Mouse (Mus musculus): ENCODE results near the gene Rnh1.

Gene Rnh1

DNA sequence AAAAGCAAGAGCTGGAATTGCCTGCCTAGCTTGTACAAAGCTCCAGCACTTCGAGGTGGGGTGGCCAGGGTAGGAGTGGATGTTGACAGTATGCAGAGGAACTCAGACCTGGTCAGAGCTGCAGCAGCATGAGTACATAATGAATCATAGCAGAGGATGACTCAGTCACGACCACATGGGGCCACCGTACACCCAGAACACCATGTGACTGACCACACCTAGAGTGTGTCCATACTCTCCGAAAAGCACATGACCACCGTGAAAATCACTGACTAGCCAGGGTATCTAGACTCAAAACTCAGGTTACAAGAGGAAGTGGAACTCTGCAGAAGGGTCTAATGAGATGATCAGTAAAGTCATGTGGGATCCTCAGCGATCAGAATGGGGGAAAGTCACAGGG, 7.8 kb downstream of the Rnh1 start:
- DNase-seq (ENCODE audit: low read depth, low spot score): no peak

DNA sequence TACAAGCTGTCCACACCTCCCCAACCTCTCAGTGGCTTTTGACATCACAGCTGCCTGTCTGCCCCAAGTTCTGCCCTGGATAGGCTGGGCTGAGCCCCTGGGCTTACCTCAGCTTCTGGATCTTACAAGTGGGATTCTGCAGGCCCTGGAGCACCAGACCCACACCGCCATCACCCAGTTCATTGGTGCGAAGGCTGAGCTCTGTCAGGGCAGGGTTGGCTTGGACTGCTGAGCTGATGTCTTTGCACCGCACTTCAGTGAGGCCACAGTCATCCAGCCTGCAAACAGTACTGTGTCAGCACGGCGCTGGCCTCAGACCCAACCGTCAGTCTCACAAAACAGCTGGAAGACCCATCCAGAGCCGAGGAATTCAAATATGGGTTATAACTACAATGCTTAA, 8.3 kb downstream of the Rnh1 start:
- DNase-seq (ENCODE audit: low read depth, low spot score): no peak

DNA sequence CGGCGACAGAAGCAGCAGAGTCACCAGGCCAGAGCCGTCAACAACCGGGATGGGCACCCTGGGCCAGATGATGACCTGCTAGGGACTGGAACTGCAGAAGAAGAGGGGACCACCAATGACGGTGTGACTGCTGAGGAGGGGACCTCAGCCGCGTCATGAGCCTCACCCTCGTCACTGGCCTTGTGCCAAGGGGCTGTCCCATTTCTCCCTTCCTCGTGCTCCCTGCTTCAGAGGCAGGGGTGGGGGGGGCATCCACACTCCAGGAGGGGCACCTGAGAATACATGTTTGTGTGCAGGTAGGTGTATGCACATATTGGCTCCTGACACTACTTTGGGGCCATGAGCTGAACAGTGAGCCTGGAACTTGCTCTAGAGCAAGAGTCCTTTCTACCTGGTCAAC, 17.3 kb downstream of the Rnh1 start:
- no peak for DNase-seq (ENCODE audit: low read depth, low spot score)

DNA sequence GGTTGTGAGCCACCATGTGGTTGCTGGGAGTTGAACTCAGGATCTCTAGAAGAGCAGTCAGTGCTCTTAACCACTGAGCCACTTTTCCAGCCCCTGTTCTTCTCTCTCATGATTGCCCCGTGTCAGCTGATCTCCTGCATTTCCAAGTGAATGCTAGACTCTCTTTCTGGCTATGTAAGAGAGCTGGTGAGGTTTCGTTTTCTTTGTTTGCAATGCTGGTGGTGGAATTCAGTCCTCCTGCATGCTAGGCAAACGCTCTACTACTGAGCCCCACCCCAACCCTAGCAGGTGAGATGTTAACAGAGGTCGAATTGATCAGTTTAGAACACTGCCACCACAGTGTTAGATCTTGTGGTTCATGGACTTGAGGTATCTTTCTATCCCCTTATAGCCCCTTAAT, 24.0 kb downstream of the Rnh1 start:
- DNase-seq (ENCODE audit: low read depth, low spot score): peak; percentile 97

DNA sequence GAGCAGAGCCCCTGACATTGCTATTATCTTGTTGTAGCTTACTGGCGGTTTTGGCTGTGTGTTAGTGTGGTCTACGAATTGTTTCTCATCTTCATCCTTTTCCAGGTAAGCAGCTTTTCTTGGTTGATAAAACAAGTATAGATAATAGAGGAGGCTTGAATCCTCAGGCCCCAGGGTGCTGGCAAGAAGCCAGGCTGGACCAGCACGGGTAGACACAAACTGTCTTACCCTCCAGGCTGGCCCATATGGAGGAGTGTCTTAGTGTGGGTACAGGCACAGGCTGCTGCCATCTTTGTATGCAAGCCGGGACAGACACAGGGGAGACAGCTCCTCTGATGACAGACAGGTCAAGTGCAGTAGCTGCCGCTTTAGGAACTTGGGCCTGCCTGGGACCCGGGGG, 25.6 kb downstream of the Rnh1 start:
- no peak for DNase-seq (ENCODE audit: low read depth, low spot score)

DNA sequence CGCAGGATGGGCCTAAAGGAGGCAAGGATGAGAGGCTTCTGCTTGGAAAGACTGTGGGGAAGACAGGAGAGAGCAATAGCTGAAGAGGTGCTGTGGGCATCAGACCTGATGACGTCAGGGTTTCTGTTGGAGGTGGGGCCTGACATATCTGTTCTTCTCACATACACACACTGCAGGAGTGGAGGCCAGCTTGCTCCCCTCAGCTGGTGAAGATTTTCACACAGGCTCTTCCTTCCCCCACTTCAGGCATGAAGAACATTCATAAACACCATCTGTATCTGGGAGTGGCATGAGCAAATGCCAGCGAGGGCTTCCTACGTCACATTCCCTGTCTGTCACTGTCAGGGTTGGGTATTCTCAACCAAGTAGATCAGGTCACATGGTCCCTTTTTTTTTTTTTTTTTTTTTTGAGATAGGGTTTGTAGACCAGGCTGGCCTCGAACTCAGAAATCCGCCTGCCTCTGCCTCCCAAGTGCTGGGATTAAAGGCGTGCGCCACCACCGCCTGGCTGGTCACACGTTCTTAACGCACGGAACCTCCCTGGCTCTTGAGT, 26.5 kb downstream of the Rnh1 start:
- DNase-seq (ENCODE audit: low read depth, low spot score): no peak

DNA sequence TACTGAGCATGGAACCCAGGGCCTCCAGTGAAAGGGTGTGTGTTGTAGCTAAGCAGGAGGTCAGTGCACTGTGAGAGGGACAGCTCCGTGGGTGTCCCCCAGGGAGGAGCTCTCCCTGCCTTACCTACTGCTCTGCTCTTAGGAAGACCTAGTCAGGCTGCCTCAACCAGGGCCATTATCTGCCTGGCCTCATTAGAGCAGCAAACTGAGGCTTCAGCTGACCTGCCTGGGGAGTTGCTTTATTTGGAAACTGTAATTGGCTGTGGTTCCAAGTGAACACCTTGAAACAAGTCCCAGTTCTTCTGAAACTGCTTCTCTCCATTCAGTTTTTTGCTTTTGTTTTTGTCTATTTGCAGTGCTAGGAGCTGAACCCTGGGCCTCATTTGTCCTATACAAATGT, 27.3 kb downstream of the Rnh1 start:
- no peak for DNase-seq (ENCODE audit: low read depth, low spot score)

DNA sequence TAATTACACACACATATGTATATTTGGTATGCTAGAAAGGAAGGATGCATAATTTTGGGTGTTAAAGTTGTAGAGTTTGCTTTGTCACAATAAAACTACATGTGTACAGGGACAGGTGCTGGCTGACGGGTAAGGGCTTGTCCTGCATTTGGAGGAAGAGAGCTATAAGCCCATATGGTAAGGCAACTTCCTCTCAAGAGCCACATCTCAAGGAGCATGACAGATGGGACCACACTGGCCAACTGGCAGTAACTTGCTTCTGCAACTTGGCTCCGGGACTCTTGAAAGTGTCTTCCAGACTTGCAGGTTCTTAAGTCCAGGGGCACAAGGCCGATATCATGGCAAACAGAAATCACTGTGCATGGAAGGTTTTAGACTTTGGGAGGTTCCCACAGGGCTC, 28.0 kb downstream of the Rnh1 start:
- DNase-seq (ENCODE audit: low read depth, low spot score): no peak

DNA sequence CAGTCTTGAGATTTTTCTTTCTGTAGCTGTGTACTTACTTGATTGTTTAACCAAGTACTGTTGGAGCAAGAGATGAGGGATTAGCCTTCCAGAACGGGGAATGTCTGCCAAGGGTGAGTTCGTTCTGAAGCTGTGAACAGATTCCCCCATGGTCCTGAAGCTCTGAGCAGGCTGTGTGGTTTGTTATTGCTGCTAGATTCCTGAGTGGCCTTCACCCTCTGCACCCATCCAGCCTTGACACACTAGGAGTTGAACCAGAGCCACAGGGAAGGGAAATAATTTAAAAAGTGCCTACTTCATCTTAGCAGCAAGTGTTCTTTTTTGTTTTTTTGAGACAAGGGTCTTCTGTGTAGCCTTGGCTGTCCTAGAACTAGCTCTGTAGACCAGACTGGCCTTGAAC, 28.8 kb downstream of the Rnh1 start:
- DNase-seq (ENCODE audit: low read depth, low spot score): no peak

DNA sequence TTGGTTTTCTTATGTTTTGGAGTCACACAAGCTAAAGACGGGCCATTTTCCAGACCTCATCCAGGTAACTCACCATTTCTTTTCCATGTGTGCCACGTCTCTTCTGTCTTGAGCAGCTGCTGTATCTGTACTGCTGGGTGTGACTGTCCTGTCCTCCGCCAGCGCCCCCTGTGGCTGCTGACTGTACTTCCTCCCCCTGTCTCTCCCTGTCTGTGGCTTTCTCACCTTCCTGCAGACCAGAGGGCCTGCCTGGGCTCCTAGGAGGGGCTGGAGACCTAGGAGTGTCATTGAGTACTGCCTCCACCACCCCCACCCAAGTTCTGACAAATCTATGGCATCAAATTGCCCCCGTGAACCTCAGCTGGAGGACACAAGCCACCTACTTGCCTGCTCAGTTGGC, 29.5 kb downstream of the Rnh1 start:
- DNase-seq (ENCODE audit: low read depth, low spot score): peak; percentile 78

DNA sequence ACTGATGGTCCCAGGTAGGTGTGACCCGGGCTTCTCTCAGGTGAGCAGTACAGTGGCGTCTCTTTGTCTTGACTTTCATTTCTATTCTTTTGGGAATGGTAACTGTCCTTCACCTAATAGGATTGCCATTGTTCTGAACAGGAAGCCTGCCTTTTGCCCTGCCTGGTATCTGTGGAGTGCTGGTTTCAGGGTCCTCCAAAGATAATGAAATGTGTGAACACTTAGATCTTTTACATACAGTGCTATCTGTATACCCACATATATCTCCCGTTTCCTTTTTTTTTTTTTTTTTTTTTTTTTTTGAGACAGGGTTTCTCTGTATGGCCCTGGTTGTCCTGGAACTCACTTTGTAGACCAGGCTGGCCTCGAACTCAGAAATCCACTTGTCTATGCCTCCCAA, 31.3 kb downstream of the Rnh1 start:
- DNase-seq (ENCODE audit: low read depth, low spot score): no peak

DNA sequence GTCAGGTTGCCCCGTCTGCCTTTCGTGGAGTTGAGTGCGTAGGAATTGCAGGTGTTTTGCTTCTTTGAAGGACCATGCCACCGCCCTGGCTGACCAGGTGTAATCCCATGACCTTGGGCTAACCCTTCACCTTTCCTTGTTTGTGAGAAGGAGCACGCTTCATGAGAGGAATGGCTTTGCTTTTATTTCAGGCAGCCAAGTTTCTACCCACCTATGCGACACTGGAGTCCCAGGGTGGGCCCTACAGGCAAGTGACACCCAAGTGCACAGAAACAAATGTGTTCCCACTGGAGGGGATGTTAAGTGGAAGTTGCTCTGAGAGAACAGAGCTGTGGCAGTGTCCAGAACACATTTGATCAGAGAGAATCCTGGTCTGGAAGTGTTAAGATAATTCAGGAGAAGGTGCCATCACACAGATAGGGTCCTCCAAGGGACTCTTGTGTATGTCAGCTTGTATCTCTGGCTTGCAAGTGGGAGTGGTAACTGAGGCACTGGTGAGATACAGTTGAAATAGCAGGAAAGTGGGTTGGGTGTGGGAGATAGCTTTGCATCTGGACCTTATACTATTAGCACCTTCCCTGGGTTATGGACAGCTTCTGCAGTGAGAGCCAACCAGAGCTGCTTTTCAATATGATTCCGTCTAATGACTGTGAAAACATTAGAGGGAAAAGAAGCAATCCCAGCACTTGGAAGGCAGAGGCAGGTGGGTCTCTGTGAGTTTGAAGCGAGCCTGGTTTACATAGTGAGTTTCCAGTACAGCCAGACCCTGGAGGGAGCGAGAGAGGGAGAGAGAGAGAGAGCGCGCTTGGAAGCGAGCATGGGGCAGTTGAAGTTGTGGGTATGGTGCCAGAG, 40.5 kb downstream of the Rnh1 start:
- DNase-seq (ENCODE audit: low read depth, low spot score): no peak

DNA sequence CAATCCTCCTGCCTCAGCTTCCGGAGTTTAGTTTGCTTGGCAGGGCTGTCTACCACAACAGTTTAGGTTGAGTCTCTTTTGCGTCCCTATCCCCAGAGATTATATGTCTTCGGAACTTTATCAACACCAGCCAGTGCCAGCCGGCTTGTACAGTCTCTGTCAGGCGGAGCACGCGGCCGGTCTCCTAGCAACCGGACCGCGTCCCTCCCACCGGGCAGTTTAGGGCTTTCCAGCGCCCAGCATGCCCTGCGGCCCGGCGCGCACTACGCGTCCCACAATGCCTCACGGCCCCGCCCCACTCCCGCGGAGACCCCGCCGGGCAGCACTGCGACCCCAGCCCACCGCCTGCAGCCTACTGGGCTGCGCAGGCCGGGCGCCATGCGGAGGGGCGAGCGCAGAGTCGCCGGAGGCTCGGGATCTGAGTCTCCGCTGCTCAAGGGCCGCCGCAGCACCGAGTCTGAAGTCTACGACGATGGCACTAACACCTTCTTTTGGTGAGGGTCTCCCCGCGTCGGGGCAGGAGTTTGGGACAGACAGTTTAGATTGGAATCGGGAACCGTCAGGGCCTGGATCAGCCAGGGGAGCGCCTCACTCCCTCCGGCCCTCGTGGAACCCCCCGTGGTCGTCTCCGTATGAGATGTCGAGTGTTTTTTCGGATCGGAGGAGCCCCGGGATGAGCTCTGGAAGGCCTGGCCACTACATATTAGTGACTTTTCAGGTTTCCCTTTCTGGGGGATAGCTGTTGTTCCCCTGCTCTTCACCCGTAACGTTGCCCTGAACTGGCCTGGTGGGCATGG, 41.4 kb downstream of the Rnh1 start:
- DNase-seq (ENCODE audit: low read depth, low spot score): peak; percentile 94

DNA sequence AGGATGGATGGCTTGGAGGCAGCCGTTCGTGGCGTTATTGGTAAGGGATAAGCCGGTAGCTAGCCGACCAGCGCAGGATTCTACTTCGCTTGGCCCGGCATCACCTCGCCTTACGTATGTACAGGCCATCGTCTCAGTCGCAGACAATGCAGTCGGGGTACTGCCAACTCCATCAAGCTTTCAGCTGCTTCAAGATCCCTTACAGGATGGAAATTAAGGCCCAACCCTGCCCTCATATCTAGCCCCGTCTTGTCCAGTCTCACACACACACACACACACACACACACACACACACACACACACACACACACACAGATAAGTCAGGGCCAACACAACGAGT, 49.2 kb downstream of the Rnh1 start:
- DNase-seq (ENCODE audit: low read depth, low spot score): no peak

DNA sequence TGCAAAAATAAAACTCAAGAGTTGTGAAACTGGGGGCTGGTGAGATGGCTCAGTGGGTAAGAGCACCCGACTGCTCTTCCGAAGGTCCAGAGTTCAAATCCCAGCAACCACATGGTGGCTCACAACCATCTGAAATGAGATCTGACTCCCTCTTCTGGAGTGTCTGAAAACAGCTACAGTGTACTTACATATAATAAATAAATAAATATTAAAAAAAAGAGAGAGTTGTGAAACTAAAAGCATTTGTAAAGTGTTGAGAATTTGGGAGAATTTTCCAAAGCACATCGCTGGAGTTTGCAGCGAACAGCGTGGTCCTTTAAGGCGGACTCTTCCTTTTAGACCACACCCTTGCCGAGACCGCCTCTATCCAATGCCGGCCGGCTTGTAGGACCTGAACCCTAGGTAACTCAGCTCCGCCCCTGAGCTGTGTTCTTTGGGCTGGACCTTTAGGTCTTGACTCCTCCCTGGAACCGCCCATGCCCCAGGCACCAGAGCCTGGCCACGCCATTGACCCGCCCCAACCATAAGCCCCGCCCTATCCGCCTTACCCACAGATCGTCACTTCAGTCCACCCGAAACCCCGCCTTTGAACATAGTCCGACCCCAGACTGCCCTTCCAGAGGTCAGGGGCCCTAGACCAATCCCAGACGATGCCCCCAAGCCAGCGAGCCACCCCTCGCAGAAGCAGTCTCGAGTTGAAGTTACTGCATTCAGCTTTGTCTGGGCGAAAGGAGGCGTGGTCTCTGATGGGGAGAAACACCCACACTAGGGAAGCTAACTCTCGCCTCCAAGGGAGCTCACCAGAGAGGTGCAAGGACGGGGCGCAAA, 49.8 kb downstream of the Rnh1 start:
- DNase-seq (ENCODE audit: low read depth, low spot score): peak; percentile 100

DNA sequence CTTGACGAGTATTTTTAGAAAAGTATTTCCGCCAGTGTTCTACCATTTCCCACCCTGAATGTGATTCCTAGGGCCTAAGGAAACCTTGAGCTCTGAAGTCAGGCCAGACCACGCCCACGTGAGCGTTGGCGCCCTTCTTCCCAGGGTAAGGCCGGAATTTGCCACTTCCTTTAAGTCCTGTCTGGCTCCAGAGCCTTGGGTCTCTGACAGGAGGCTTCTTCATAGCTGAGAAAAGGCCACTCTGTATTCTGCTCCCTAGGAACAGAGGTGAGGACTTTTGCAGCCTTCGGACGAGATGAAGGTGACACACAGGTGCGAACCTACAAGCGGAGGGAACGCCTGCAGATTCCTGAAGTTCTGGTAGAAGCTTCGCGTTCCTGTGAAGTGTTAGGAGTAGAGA, 50.4 kb downstream of the Rnh1 start, which contains the start of gene Ptdss2:
Gene Ptdss2 (plus strand): TSS at position 138 of the 400 bp plus-strand sequence.
- peak; percentile 88 for DNase-seq (ENCODE audit: low read depth, low spot score)

DNA sequence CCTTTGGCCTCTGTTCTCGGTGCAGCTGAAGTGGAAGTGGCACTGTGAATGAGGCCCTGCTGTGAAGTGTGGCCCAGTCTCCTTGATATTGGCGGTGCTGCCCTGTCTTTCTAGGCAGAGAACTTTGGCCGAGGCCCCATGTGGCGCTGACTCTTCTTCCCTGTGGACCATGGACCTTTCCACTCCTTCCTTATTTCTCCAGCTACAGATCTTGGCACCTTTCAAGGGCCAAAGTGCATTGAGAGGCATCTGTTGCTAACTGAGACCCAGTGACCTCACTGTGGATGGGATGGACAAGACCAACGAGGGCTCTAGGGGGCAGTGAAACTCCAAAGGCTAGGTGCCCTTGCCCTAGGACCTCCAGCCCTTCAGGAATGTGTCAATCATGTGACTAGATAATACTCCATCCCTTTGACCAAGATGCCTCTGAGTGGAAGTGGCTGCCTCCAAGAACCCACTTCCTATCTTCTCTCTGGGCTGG, 51.6 kb downstream of the Rnh1 start:
- DNase-seq (ENCODE audit: low read depth, low spot score): peak; percentile 64

DNA sequence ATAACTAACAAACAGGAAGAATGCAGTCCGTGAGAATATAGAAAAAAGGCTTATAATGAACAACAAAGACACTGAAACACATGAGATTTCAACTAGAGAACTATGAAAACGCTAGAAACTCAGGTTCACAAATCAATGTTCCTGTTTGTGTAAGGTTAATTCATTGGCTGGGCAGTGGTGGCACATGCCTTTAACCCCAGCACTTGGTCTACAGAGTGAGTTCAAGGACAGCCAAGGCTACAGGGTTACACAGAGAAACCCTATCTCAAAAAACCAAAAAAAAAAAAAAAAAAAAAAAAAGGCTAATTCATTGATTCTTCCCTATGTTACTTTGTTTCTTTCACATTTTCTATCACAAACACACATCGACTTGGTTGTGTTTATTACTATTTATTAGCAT, 52.1 kb downstream of the Rnh1 start:
- no peak for DNase-seq (ENCODE audit: low read depth, low spot score)

DNA sequence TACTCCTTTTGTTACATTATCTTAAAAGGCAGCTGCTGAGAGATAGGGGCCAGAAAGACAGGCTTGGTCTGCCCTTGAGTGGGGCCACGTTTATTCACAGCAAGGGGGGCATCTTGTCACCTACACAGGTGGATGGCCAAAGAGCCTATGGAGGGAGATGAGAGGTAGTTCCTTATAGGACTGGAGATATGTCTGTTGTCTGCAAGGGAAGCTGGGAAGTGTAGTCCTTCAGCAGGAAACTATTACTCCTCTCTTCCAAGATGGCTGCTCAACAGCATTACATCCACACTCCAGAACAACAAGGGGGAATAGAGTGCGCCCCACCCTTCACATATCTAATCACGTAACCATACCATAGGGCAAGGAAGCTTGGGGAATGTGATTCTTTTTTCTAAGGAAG, 53.2 kb downstream of the Rnh1 start:
- peak; percentile 37 for DNase-seq (ENCODE audit: low read depth, low spot score)

DNA sequence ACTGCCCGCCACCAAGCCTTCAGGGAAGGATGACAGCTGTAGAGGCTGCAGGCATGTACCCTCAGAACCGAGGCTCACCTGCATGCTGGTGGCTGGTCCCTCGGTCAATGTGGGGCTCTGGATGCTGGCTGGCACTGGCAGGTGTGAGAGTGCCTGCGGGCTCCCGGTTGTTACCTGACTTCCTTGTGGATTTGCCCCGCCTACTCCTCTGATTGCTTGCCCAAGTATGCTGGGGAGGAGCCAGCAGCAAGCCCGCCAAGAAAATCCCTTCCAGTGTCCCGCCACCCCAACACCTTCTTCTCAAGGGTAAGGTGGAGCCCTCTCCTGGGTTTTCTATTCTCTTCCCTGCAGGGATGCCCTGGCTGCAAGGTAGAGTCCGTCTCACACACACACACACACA, 55.0 kb downstream of the Rnh1 start, which contains the start of gene Ano9:
Gene Ano9 (minus strand): TSS at position 171 of the 400 bp plus-strand sequence.
- peak; percentile 71 for DNase-seq (ENCODE audit: low read depth, low spot score)

DNA sequence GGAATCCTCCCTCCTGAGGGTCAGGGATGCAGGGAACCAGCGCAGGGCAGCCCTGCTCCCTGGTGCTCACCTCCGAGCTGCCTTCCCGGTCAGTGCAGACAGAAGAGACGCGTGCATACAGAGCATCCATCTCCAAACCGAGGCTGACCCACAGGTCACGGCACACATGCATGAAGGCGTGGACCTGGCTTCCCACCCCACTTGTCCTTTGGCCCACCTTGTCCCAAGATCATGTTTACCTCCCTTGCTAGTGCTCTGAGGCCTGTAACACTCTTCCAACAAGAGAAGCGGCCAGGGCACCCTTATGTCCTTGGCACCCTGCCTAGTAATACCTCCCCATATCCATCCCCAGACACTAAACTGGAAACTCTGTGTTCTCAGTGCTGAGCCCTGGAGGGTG, 56.8 kb downstream of the Rnh1 start:
- no peak for DNase-seq (ENCODE audit: low read depth, low spot score)
